Mouse (Mus musculus): Measurements from ENCODE around the gene Cd81.

Gene Cd81

GRCm38 (mm10) chr7:143052626-143053007, at the start of gene Cd81:
Gene Cd81, plus strand, starts transcription at chr7:143052739.
- in situ Hi-C loops (cut with MboI; ENCODE audit: low sequenced_read_pairs) = no loop called here

- in situ Hi-C loops (cut with MboI; ENCODE audit: low sequenced_read_pairs) = loop anchor here (5.0 kb wide), 1 partner anchor 62 kb away; the partner anchor contains the start of gene Tssc4
Observed at GRCm38 (mm10) chr7:143004727-143005343, 47.7 kb upstream of the Cd81 start, which contains the start of gene Tspan32. Gene Tspan32, plus strand, starts transcription at chr7:143005046.

- in situ Hi-C loops (cut with MboI; ENCODE audit: low sequenced_read_pairs) = loop anchor here (5.0 kb wide), 1 partner anchor 62 kb away; the partner anchor contains the start of gene Tssc4
Observed at GRCm38 (mm10) chr7:143005344-143006096, 47.0 kb upstream of the Cd81 start.

DNA sequence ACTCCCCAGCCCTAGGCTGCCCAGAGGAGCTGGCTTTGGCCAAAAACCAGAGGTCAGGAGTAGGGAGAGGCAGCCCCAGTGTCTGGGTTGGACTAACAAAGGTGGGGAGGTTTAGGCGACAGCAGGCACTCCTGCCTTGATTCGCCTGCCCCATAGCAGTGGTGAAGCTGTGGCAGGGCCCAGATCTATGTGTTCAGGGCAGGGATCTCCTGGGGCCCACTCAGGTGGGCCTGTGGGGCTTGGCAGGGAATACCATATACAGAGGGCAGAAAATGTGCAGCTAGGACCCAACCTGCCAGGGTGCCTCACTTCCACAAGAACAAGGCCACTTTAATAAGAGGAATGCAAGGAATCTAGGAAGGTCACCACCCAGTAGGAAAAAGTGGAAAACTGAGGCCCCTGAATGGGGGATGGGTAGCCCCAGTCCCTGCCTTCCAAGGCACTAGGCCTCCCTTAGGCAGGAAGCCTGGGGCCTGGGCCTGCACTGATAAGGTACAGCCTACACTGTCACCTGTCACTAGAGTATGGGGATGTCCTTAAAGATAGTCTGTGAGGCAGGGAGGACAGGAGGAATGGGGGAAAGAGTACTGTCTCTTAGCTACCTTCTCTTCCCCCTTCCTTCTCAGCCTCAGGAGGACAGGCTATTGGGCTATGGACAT, 46.3 kb upstream of the Cd81 start:
- in situ Hi-C loops (cut with MboI; ENCODE audit: low sequenced_read_pairs) = loop anchor here (5.0 kb wide), 1 partner anchor 61 kb away; the partner anchor contains the start of gene Tssc4

DNA sequence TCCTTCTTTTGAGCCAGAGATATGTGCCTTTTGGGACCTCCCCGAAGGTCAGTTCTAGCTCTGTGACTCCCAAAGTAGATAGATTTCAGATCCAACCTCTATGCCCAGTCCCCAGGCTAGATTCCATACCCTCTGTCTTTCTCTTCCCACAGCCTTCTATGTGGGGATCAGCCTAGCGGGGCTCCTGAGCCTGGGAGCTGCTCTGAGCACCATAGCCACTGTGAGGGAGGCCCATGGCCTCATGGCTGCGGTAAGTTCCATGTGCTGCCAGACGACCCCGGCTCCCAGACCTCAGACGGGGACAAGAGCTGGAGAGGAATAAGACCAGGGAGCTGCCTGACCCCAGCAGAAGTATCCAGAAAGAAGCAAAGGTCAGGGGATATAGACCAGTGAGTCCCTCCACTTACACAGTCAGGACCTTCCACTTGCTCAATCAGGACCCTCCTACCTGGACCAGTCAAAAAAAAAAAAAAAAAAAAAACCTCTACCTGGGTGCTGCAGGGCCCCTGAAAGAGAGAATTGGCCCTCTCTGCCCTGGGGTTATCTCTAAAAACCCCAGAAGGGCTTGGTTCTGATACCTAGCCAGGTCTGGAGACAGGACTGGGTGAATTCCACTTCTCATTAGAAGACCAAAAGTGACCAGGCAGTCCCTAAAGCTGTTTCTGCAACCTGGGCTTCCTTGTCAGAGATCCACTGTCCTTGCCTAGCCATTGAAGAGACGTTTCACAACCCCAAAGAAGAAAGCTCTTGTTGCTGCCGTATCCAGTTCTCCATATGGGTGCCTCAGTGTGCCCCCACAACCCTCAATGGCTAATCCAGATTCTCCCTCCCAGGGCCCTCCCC, 45.6 kb upstream of the Cd81 start:
- in situ Hi-C loops (cut with MboI; ENCODE audit: low sequenced_read_pairs) = loop anchor here (5.0 kb wide), 1 partner anchor 60 kb away; the partner anchor contains the start of gene Tssc4

GRCm38 (mm10) chr7:143007599-143008369, 44.8 kb upstream of the Cd81 start:
- in situ Hi-C loops (cut with MboI; ENCODE audit: low sequenced_read_pairs) = loop anchor here (5.0 kb wide), 1 partner anchor 60 kb away; the partner anchor contains the start of gene Tssc4

- in situ Hi-C loops (cut with MboI; ENCODE audit: low sequenced_read_pairs) = loop anchor here (5.0 kb wide), 1 partner anchor 59 kb away; the partner anchor contains the start of gene Tssc4
Observed at GRCm38 (mm10) chr7:143008370-143008926, 44.1 kb upstream of the Cd81 start.

- in situ Hi-C loops (cut with MboI; ENCODE audit: low sequenced_read_pairs) = loop anchor here (5.0 kb wide), 1 partner anchor 58 kb away; the partner anchor contains the start of gene Tssc4
Observed at GRCm38 (mm10) chr7:143008996-143009665, 43.4 kb upstream of the Cd81 start.

- in situ Hi-C loops (cut with MboI; ENCODE audit: low sequenced_read_pairs) = loop anchor here (5.0 kb wide), 1 partner anchor 57 kb away; the partner anchor contains the start of gene Tssc4
Observed at GRCm38 (mm10) chr7:143009996-143010395, 42.5 kb upstream of the Cd81 start.

DNA sequence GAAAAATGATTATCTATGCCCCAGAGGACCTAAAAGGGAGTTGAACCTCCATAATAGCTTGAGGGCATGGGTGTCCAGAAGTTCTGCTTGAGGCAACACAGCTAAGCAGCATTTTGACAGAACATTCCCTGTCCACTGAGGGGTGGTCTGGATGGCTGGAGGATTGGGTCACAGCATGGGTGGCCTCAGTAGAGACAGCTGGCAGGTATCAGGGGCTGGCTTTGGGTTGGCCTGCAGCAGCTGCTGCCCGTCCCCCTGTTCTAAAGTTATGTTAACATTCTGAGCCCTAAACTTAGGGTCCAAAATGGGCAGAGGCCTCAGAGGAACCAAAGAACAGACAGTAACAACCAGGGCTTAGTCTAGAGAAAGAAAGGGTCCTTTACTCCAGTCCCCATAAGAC, 41.3 kb upstream of the Cd81 start:
- in situ Hi-C loops (cut with MboI; ENCODE audit: low sequenced_read_pairs) = no loop called here

GRCm38 (mm10) chr7:143012230-143012875, 40.2 kb upstream of the Cd81 start:
- in situ Hi-C loops (cut with MboI; ENCODE audit: low sequenced_read_pairs) = no loop called here

DNA sequence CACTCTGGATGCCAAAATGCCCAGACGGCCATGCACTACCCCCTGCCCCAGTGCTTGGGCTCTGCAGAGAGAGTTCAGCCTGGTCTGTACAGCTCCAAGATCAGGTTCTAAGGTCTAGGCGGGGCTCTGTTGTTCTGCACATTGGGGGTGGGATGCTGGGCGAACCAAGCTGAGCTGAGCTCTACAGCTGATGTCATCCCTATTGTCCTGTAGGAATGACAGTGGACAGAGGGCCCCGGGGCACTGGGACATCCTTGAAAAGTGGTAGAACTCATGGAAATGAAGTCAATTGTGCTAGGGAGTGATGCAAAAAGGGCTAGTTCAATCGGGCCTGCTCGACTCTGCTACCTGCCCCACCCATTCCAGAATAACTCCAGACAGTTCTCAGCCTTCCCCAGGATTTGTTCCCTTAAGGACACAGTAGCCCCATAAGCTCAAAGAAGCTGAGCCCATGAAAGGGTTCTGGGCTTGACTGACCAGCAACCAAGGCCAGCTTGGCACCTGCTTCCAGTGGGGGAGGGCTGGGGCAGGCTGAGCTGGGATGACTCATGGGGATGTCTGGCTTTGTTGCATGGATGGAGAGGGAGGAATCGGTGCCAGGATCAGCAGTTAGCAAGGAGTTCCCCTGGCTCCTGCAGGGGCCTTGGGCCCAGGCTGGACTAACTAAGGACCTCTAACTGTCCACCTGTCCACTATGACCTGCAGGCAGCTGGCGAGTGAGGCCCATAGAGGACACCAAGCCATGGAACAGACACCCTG, 38.9 kb upstream of the Cd81 start:
- in situ Hi-C loops (cut with MboI; ENCODE audit: low sequenced_read_pairs) = no loop called here

DNA sequence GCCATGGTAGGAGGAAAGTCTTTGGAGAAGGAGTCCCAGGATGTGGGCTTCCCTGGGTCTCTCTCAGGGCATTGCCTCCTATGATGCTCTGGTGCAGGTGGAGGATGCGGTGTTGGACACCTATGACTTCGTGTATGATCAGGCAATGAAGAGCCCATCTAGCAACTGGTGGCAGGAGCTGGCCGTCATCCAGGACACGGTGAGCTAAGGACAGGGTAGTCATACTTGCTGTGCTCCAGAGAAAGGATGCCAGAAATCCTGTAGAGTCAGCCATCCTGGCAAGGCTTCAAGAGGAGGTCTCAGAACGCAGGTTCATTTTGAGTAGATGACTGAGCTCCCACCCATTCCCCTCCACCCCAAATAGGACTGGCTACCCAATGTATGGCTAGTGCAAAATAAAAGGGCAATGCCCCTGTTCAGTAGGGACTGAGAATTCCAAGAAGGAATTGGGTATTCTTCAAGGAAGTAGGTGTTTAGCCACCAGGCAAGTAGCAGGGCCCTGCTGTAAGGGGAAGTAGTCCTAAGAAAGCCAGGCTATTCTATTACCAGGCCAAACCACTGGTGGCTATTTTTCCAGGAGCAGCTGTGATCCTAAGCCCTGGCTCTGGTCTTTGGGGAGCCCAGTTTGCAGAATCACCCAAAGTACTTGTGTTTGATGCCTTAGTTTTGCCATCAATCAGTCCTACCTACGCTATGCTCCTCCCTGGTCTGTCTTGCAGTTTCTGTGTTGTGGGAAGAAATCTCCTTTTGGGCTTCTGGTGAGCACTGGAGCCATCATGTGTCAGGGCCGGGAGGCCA, 37.5 kb upstream of the Cd81 start:
- in situ Hi-C loops (cut with MboI; ENCODE audit: low sequenced_read_pairs) = no loop called here

DNA sequence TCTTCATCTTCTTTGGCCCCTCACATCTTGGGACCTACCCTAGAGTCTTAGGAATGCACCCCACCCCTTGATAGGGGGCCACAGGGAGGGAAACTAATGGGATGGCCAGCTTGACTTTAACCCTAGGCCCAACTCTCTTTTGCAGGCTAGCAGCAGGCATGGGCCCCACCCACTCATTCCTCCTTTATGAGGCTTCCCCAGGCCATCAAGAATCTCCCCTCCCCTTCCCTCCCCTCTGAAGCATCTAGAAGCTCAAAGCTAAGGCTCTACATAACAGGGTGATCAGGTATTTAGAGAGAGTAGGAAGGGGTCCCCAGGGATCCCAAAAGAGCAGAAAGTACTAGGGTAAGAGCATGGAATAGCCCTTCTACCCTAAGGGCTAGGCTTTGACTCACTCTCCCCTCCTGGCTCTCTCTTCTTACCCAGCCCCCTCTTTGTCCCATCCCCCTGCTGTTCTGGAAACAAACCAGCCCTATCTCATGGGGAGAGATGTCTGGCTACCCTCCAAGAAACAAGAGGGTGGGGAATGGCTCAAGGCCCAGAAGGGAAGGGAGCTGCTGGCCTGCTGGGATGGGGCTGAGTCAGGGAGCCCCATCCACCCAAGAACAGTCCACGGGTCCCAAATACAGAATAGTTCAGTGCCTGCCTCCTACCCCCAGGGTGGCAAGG, 36.6 kb upstream of the Cd81 start:
- in situ Hi-C loops (cut with MboI; ENCODE audit: low sequenced_read_pairs) = no loop called here

- in situ Hi-C loops (cut with MboI; ENCODE audit: low sequenced_read_pairs) = no loop called here
Observed at GRCm38 (mm10) chr7:143016424-143017142, 36.0 kb upstream of the Cd81 start.

GRCm38 (mm10) chr7:143017181-143017580, 35.4 kb upstream of the Cd81 start:
- in situ Hi-C loops (cut with MboI; ENCODE audit: low sequenced_read_pairs) = no loop called here
